Mouse (Mus musculus) cerebellum, adult (tissue): ENCODE measurements around the gene Znhit3.
A peak's percentile ranks its signal among the peaks of the same experiment; 100 is the strongest.

Source experiments
- ATAC-seq: cut with Nextera tagmentation; 2 replicates; pipeline ENCODE4 v1.9.2; 2017; ENCODE audit warnings: mild to moderate bottlenecking, moderate library complexity, mixed read lengths; ENCODE audit not compliant: insufficient number of reproducible peaks, low FRiP score, low TSS enrichment

Gene Znhit3

GRCm38 (mm10) chr11:84932261-84932660 is 16.1 kb upstream of the Znhit3 start:
- no peak for ATAC-seq

GRCm38 (mm10) chr11:84920981-84921380 is 4.8 kb upstream of the Znhit3 start:
- ATAC-seq: no peak

- ATAC-seq: no peak
Measured at GRCm38 (mm10) chr11:84919951-84920350, 3.8 kb upstream of the Znhit3 start.

GRCm38 (mm10) chr11:84919276-84919675 is 3.1 kb upstream of the Znhit3 start:
- no peak for ATAC-seq

GRCm38 (mm10) chr11:84918425-84918824 is 2.3 kb upstream of the Znhit3 start:
- no peak; the same call in 1 of the 2 replicates for ATAC-seq

GRCm38 (mm10) chr11:84916703-84917300 is 636 bp upstream of the Znhit3 start:
- no peak for ATAC-seq

GRCm38 (mm10) chr11:84914673-84915072 is 1.5 kb downstream of the Znhit3 start:
- ATAC-seq: no peak

GRCm38 (mm10) chr11:84910411-84910810 is 5.8 kb downstream of the Znhit3 start:
- no peak for ATAC-seq

- no peak for ATAC-seq
Measured at GRCm38 (mm10) chr11:84908480-84908879, 7.7 kb downstream of the Znhit3 start.

GRCm38 (mm10) chr11:84907081-84907480 is 9.1 kb downstream of the Znhit3 start:
- ATAC-seq: no peak

GRCm38 (mm10) chr11:84904597-84905144 is 11.5 kb downstream of the Znhit3 start:
- ATAC-seq: no peak

- no peak for ATAC-seq
Measured at GRCm38 (mm10) chr11:84893113-84893512, 23.1 kb downstream of the Znhit3 start.

- no peak for ATAC-seq
Measured at GRCm38 (mm10) chr11:84891705-84892104, 24.5 kb downstream of the Znhit3 start.

GRCm38 (mm10) chr11:84889492-84889891 is 26.7 kb downstream of the Znhit3 start:
- ATAC-seq: no peak

GRCm38 (mm10) chr11:84888025-84888424 is 28.1 kb downstream of the Znhit3 start:
- ATAC-seq: no peak

GRCm38 (mm10) chr11:84886767-84887511 is 29.2 kb downstream of the Znhit3 start:
- no peak for ATAC-seq

GRCm38 (mm10) chr11:84886236-84886635 is 29.9 kb downstream of the Znhit3 start:
- ATAC-seq: no peak

- ATAC-seq: no peak
Measured at GRCm38 (mm10) chr11:84885238-84885637, 30.9 kb downstream of the Znhit3 start.

- no peak for ATAC-seq
Measured at GRCm38 (mm10) chr11:84882346-84882745, 33.8 kb downstream of the Znhit3 start.

- no peak for ATAC-seq
Measured at GRCm38 (mm10) chr11:84880971-84881370, 35.2 kb downstream of the Znhit3 start.

- ATAC-seq: 0 out of 2 replicates have a peak, but pooled peaks have one; percentile 36
Measured at GRCm38 (mm10) chr11:84880465-84880961, 35.7 kb downstream of the Znhit3 start.
